Mouse (Mus musculus) G1E (cell line): ENCODE measurements around the gene Zkscan3. TPM values are rescaled to one million over a fixed set of nuclear protein-coding genes. Genes with fewer than 3 reads are reported as not detected.
"Not testable (repeated sequence)": the region's sequence is repeated elsewhere in the genome, so short reads cannot be mapped to it uniquely, and the experiment has no call there.

Experiments
- ATAC-seq: 2 replicates; pipeline ENCODE4 v1.8.0; 2016; ENCODE audit warnings: mild to moderate bottlenecking; ENCODE audit not compliant: insufficient number of reproducible peaks, poor library complexity, low FRiP score, severe bottlenecking; ENCODE audit errors: extremely low read depth
- DNase-seq: peaks from one replicate; pipeline ENCODE4 v3.0.0; 2012; ENCODE audit warnings: low spot score
- H3K27me3 ChIP-seq: 2 replicates; pipeline ENCODE4 v1.6.1; 2012; ENCODE audit warnings: mild to moderate bottlenecking, low read length, inconsistent platforms; ENCODE audit not compliant: insufficient read depth
- H3K36me3 ChIP-seq: replicated peaks from 2 replicates; pipeline ENCODE3; 2012; ENCODE audit warnings: mild to moderate bottlenecking, inconsistent platforms
- H3K4me1 ChIP-seq: 2 replicates; pipeline ENCODE4 v1.6.1; 2012; ENCODE audit warnings: low read depth, low read length, inconsistent platforms, mixed read lengths; ENCODE audit not compliant: insufficient read depth
- H3K4me3 ChIP-seq: 2 replicates; pipeline ENCODE4 v1.5.1; 2012; ENCODE audit warnings: low read depth, mild to moderate bottlenecking, inconsistent platforms, low read length, moderate library complexity, mixed read lengths
- H3K9me3 ChIP-seq: replicated peaks from 2 replicates; pipeline ENCODE4 v1.6.1; 2012; ENCODE audit warnings: inconsistent platforms
- CTCF ChIP-seq: IDR thresholded peaks from 2 replicates; pipeline ENCODE4 v1.5.1; 2012; ENCODE audit warnings: low read depth, low read length, inconsistent platforms, mixed read lengths
- GATA1 ChIP-seq: IDR thresholded peaks from 2 replicates; pipeline ENCODE4 v1.6.1; 2012; ENCODE audit warnings: borderline replicate concordance, low read length, inconsistent platforms, mixed read lengths
- GATA2 ChIP-seq: IDR thresholded peaks from 2 replicates; pipeline ENCODE4 v1.6.1; 2012; ENCODE audit warnings: low read depth, low read length, inconsistent platforms, borderline replicate concordance
- POLR2AphosphoS5 ChIP-seq: IDR thresholded peaks from 2 replicates; pipeline ENCODE4 v1.6.1; 2012; ENCODE audit warnings: low read depth, low read length, inconsistent platforms; ENCODE audit not compliant: insufficient replicate concordance
- TAL1 ChIP-seq: conservative IDR thresholded peaks from 2 replicates; pipeline ENCODE4 v1.6.1; 2012; ENCODE audit warnings: low read depth, low read length, inconsistent platforms, mixed read lengths
- polyA plus RNA-seq: library from polyadenylated mRNA; stranded (reverse); fragments of >175 nt; gene quantifications from 2 replicates; pipeline ENCODE4 v1.2.3, GENCODE M21; 2012
- total RNA-seq, 2 experiments: library from RNA; stranded (forward) in 1 of 2; stranded (reverse) in 1 of 2; fragments of 200-1000 nt in 1 of 2; fragments of >200 nt in 1 of 2; fragmentation: Nextera tagmentation in 1 of 2; gene quantifications; 2 replicates each; pipeline ENCODE4 v1.2.3; 2014 to 2017

The Zkscan3 gene
- total and polyA plus RNA-seq, 3 experiments: 5.5 to 78.1 (median 59.3) TPM

DNA sequence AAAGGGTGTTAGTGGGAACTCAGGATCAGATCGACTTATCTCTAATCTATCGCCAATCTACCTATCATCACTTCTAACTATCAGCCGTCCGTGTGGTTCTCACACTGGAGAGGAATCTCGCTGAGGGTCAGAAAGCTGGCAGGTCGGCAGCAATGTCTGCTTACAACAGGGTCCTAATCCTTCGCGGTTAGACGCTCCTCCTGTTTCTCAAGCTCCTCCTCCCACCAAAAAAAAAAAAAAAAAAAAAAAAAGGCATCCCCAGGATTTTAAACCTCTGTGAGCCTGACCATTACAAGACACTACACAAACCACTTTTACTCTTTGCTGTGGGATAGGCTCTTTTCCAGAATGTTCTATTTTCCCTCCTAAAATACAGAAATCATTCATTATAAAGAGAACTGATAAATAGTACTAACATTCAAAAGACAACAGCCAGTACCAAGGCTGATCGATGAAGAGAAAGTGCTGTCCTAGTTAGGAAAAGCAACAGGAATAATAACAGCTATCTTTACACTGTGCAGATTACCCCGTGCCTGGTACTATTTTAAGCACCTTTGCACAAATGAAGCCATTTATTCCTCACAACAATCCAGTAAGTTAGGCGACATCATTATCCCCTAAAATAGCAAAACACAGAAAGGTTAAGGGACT is 794 bp downstream of the Zkscan3 start:
- peaks cover 22% of the 10 kb centered on the region for H3K4me1 ChIP-seq
- DNase-seq (peak; percentile 47), ATAC-seq (peak; percentile 18; the same call in 1 of the 2 replicates)
- H3K9me3 ChIP-seq: no peaks in the 10 kb centered on the region
- TF ChIP-seq GATA1 (no peak), CTCF (no peak), GATA2 (no peak), TAL1 (no peak), POLR2AphosphoS5 (no peak)
- H3K36me3 ChIP-seq: peaks cover 35% of the 10 kb centered on the region
- peak overlapping the region; percentile 88 for H3K4me3 ChIP-seq
- H3K27me3 ChIP-seq: no peaks in the 10 kb centered on the region

DNA sequence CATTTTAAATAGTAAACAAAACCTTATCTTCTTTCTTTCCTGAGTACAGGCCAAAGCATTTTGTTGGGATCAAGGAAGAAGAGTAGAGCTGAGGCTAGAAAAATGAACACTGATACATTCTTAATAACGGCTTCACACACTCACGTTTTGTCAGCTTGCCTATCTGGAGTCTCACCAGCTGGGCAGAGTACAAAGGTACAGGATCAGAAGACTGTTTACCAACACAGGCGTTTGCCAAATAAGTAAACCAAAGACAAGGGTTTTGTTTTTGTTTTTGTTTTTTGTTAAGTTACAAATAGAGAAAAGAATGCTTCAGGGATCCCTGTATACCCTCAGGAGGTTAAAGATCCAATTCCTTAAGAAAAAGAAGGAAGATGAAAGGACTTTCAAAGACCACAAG is 1.4 kb downstream of the Zkscan3 start:
- H3K4me1 ChIP-seq: peaks cover 22% of the 10 kb centered on the region
- no peaks in the 10 kb centered on the region for H3K9me3 ChIP-seq
- H3K27me3 ChIP-seq: no peaks in the 10 kb centered on the region
- H3K4me3 ChIP-seq: peak overlapping the region; percentile 88
- TF ChIP-seq GATA2 (no peak), POLR2AphosphoS5 (no peak), CTCF (no peak), TAL1 (no peak)
- H3K36me3 ChIP-seq: peaks cover 41% of the 10 kb centered on the region
- DNase-seq (no peak), ATAC-seq (no peak)

DNA sequence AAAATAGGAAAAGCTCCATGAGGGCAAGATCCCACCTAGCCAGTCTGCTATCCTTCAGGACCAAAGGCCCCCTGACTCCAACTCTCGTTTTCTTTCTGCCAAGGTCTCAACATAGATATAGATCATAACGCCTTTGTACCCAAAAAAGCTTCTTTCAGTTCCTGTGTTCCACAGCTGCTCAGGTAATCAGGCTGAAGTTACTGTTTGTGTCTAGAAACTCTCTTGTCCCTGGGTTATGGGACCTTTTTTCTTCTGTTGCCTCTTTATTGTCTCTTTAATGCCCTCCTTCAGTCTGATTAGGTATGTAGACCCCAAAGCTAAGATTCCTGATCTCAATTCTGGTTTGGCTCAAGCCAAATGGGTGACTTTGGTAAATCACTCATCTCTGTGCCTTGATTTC is 5.1 kb downstream of the Zkscan3 start:
- ATAC-seq (no peak), DNase-seq (no peak)
- Histone ChIP-seq H3K4me3 (no peak overlapping the region), H3K27me3 (no peaks in the 10 kb centered on the region), H3K4me1 (peaks cover 20% of the 10 kb centered on the region), H3K9me3 (no peaks in the 10 kb centered on the region), H3K36me3 (peaks cover 70% of the 10 kb centered on the region)
- no peak for TF ChIP-seq GATA2
- TF ChIP-seq TAL1: no peak
- no peak for TF ChIP-seq CTCF
- no peak for TF ChIP-seq POLR2AphosphoS5
- TF ChIP-seq GATA1: no peak

DNA sequence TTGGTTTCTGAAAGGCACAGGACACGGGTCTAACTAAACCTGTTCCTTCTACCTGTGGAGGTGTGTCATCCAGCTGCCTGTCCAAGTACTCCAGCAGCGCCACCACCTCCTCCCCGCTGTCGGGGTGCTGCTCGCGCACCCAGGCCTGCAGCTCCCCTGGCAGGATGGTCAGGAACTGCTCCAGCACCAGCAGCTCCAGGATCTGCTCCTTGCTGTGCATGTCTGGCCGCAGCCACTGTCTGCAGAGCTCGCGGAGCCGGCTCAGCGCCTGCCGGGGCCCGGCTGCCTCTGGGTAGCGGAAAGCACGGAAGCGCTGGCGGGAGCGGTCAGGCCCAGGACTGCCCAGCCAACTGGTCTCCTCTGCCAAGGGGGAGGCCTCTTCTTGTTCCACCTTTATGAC is 6.5 kb downstream of the Zkscan3 start:
- Histone ChIP-seq H3K4me1 (peaks cover 15% of the 10 kb centered on the region), H3K36me3 (peaks cover 81% of the 10 kb centered on the region)
- H3K4me3 ChIP-seq, H3K9me3 ChIP-seq, DNase-seq, ATAC-seq, H3K27me3 ChIP-seq: not testable (repeated sequence)

DNA sequence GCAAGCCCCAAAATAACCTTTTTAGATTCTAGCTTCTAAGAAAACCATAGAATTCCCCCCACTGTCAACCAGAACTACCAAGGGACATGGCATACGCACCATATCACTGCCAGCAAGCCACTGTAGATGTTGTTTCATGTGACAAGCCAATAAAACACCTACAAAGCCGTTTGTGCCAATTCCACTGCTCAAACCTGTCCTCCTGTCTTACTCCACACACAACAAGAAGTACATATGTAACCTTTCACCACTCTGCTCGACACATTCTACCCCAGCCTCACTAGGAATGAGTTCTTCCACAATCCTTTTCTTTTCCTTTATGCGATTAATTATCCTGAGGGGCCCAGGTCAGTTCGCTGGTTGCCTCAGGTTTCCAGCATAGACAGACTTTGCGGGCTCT is 6.9 kb downstream of the Zkscan3 start:
- no peaks in the 10 kb centered on the region for H3K27me3 ChIP-seq
- no peaks in the 10 kb centered on the region for H3K9me3 ChIP-seq
- H3K4me1 ChIP-seq: peaks cover 11% of the 10 kb centered on the region
- no peak for DNase-seq
- TF ChIP-seq CTCF (no peak), GATA2 (no peak), GATA1 (no peak), POLR2AphosphoS5 (no peak), TAL1 (no peak)
- no peak overlapping the region for H3K4me3 ChIP-seq
- peaks cover 82% of the 10 kb centered on the region for H3K36me3 ChIP-seq
- no peak for ATAC-seq

DNA sequence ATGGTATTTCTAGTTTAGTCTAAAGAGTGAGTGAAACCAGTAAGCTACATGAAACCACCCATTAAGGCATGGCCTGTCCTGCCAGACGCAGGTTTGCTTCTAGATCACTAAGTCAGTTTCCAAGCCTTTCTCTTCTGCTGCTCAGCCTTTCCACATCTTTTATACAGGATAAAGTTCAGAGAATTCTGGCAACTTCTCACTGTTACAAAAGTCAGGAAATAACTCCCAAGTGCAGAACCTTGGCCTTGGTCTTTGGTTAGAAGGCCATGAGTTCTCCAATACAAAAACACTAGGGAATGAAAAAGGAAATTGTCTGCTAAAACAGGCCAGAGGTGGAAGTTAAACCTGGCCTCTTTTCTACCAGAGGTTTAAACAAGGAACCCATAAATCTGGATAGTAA is 7.3 kb downstream of the Zkscan3 start:
- TF ChIP-seq POLR2AphosphoS5 (no peak), TAL1 (no peak)
- no peak overlapping the region for H3K4me3 ChIP-seq
- ATAC-seq (no peak), DNase-seq (no peak)
- H3K4me1 ChIP-seq: peaks cover 10% of the 10 kb centered on the region
- no peaks in the 10 kb centered on the region for H3K27me3 ChIP-seq
- H3K9me3 ChIP-seq: no peaks in the 10 kb centered on the region
- H3K36me3 ChIP-seq: peaks cover 83% of the 10 kb centered on the region

DNA sequence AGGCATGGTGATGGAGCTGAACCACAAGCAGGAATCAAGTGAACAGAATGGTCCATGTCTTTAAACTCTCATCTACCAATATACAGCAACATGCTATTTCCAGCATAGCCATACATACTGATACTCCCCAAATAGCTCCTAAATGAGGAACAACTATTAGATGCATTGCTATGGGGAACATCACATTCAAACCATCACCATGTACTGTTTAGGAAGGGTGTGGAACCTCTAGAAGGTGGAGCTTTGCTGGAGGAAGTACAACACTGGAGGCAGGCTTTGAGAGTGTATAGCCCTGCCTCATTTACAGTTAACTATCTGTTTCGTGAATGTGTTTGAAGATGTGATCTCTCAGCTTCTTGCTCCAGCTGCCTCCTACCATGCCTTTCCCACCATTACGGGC is 24.8 kb downstream of the Zkscan3 start:
- H3K4me1 ChIP-seq: no peaks in the 10 kb centered on the region; the same call in 1 of the 2 replicates
- no peaks in the 10 kb centered on the region for H3K9me3 ChIP-seq
- peaks cover 6% of the 10 kb centered on the region; the same call in 1 of the 2 replicates for H3K27me3 ChIP-seq
- TF ChIP-seq POLR2AphosphoS5 (no peak), GATA2 (no peak), GATA1 (no peak), CTCF (no peak)
- ATAC-seq: no peak
- no peaks in the 10 kb centered on the region for H3K36me3 ChIP-seq
- no peak overlapping the region for H3K4me3 ChIP-seq
- DNase-seq: no peak
